Mouse (Mus musculus) midbrain, embryonic 14.5 days (tissue): ENCODE results near the gene Ppp2r5d. TPM values are rescaled to one million over a fixed set of nuclear protein-coding genes. Genes with fewer than 3 reads are reported as not detected.

ENCODE experiments used
- ATAC-seq: fragments of 200-750 bp; cut with Nextera tagmentation; 2 replicates; pipeline ENCODE4 v1.8.0; 2017; ENCODE audit warnings: moderate number of reproducible peaks, moderate library complexity; ENCODE audit not compliant: low FRiP score, low TSS enrichment
- DNase-seq: peaks from one replicate; pipeline ENCODE4 v3.0.0-alpha.2; 2015
- H3K27ac ChIP-seq: fragments of 300-500 bp; sonication (generic); replicated peaks from 2 replicates; pipeline ENCODE4 v1.5.1; 2014; ENCODE audit warnings: mild to moderate bottlenecking, low read depth, low read length, moderate library complexity
- H3K27me3 ChIP-seq: fragments of 300-500 bp; sonication (generic); 2 replicates; pipeline ENCODE4 v1.6.1; 2014; ENCODE audit warnings: low read length, control low read depth, mixed read lengths; ENCODE audit not compliant: control insufficient read depth, insufficient read depth
- H3K36me3 ChIP-seq: fragments of 300-500 bp; sonication (generic); 2 replicates; pipeline ENCODE4 v1.6.1; 2014; ENCODE audit warnings: low read length, control low read depth; ENCODE audit not compliant: control insufficient read depth, insufficient read depth
- H3K4me1 ChIP-seq: fragments of 300-500 bp; sonication (generic); 2 replicates; pipeline ENCODE4 v1.6.1; 2014; ENCODE audit warnings: mild to moderate bottlenecking, antibody characterized with exemption, low read length, control low read depth; ENCODE audit not compliant: control insufficient read depth, insufficient read depth
- H3K4me2 ChIP-seq: fragments of 300-500 bp; sonication (generic); 2 replicates; pipeline ENCODE4 v1.6.1; 2014; ENCODE audit warnings: mild to moderate bottlenecking, low read length, moderate library complexity
- H3K4me3 ChIP-seq: fragments of 300-500 bp; sonication (generic); replicated peaks from 2 replicates; pipeline ENCODE4 v1.5.1; 2014; ENCODE audit warnings: low read depth, low read length
- H3K9ac ChIP-seq: fragments of 300-500 bp; sonication (generic); replicated peaks from 2 replicates; pipeline ENCODE4 v1.6.1; 2014; ENCODE audit warnings: mild to moderate bottlenecking, low read length, moderate library complexity
- H3K9me3 ChIP-seq: fragments of 300-500 bp; sonication (generic); 2 replicates; pipeline ENCODE4 v1.6.1; 2016; ENCODE audit warnings: low read length, control low read depth, mixed read lengths; ENCODE audit not compliant: control insufficient read depth
- WGBS: fragments of 180-500 bp; shearing (Covaris S2); extraction: QIAGEN DNeasy Blood & Tissue Kit; methylation state at CpG from one replicate; pipeline ENCODE4 v1.1.7; 2014; 5-methylcytosine and 5-hydroxymethylcytosine counted together
- polyA plus RNA-seq: library from polyadenylated mRNA; unstranded; fragments of >200 nt; fragmentation: Nextera tagmentation; extraction: Ambion mirVana; gene quantifications from 2 replicates; pipeline ENCODE4 v1.2.1, GENCODE M21; 2014

Gene Ppp2r5d
- polyA plus RNA-seq, 1 experiment from 2014 or later: 81.4 TPM

GRCm38 (mm10) chr17:46679843-46680759, 24.8 kb downstream of the Ppp2r5d start:
- peak overlapping the region; percentile 69 for H3K9ac ChIP-seq
- peak overlapping the region; percentile 82 for H3K4me3 ChIP-seq
- ATAC-seq (no peak; the same call in none of the 2 replicates), DNase-seq (peak; percentile 75)
- H3K9me3 ChIP-seq: no peaks in the 10 kb centered on the region
- H3K27me3 ChIP-seq: no peaks in the 10 kb centered on the region
- peak overlapping the region; percentile 90 for H3K27ac ChIP-seq
- 1% methylated on average over 34 of the region's 34 CpGs for WGBS
- peak overlapping the region; percentile 76 for H3K4me2 ChIP-seq
- peaks cover 56% of the 10 kb centered on the region for H3K36me3 ChIP-seq
- peaks cover 19% of the 10 kb centered on the region for H3K4me1 ChIP-seq

GRCm38 (mm10) chr17:46678911-46679310, 26.0 kb downstream of the Ppp2r5d start:
- H3K4me3 ChIP-seq: peak overlapping the region; percentile 82; the same call in 1 of the 2 replicates
- H3K27ac ChIP-seq: no peak overlapping the region
- peaks cover 25% of the 10 kb centered on the region for H3K4me1 ChIP-seq
- peaks cover 49% of the 10 kb centered on the region for H3K36me3 ChIP-seq
- H3K27me3 ChIP-seq: no peaks in the 10 kb centered on the region
- 71% methylated on average over 9 of the region's 9 CpGs for WGBS
- peak overlapping the region; percentile 69; the same call in 1 of the 2 replicates for H3K9ac ChIP-seq
- ATAC-seq: no peak
- peak overlapping the region; percentile 76 for H3K4me2 ChIP-seq
- H3K9me3 ChIP-seq: no peaks in the 10 kb centered on the region
- DNase-seq: no peak

GRCm38 (mm10) chr17:46678416-46678815, 26.5 kb downstream of the Ppp2r5d start, which contains the start of gene Mea1:
Gene Mea1, plus strand, starts transcription at chr17:46678793.
- no peaks in the 10 kb centered on the region for H3K27me3 ChIP-seq
- peaks cover 44% of the 10 kb centered on the region for H3K36me3 ChIP-seq
- peak within 1 kb of the TSS; percentile 69 for H3K9ac ChIP-seq
- H3K27ac ChIP-seq: no peak within 1 kb of the TSS
- peak within 1 kb of the TSS; percentile 76 for H3K4me2 ChIP-seq
- DNase-seq (no peak), ATAC-seq (no peak)
- 93% methylated on average over 9 of the region's 9 CpGs for WGBS
- peak within 1 kb of the TSS; percentile 82 for H3K4me3 ChIP-seq
- no peaks in the 10 kb centered on the region for H3K9me3 ChIP-seq
- peaks cover 29% of the 10 kb centered on the region for H3K4me1 ChIP-seq

- Histone ChIP-seq H3K9ac (peak overlapping the region; percentile 64; the same call in 1 of the 2 replicates), H3K4me2 (peak overlapping the region; percentile 94), H3K9me3 (no peaks in the 10 kb centered on the region), H3K4me3 (peak overlapping the region; percentile 79), H3K36me3 (peaks cover 50% of the 10 kb centered on the region), H3K27ac (peak overlapping the region; percentile 67), H3K27me3 (no peaks in the 10 kb centered on the region), H3K4me1 (peaks cover 26% of the 10 kb centered on the region)
- peak; percentile 39 for ATAC-seq
- WGBS: 16% methylated on average over 15 of the region's 15 CpGs
- no peak for DNase-seq
Observed at GRCm38 (mm10) chr17:46674530-46675283, 30.2 kb downstream of the Ppp2r5d start.

- H3K36me3 ChIP-seq: peaks cover 57% of the 10 kb centered on the region
Observed at GRCm38 (mm10) chr17:46673850-46674529, 30.9 kb downstream of the Ppp2r5d start, which contains the start of gene Rrp36. Gene Rrp36, minus strand, starts transcription at chr17:46674352.

GRCm38 (mm10) chr17:46669911-46670310, 35.0 kb downstream of the Ppp2r5d start:
- Histone ChIP-seq H3K4me3 (no peak overlapping the region), H3K36me3 (peaks cover 52% of the 10 kb centered on the region), H3K27me3 (no peaks in the 10 kb centered on the region), H3K9ac (no peak overlapping the region), H3K27ac (no peak overlapping the region), H3K4me1 (peaks cover 15% of the 10 kb centered on the region), H3K9me3 (no peaks in the 10 kb centered on the region), H3K4me2 (no peak overlapping the region)
- 95% methylated on average over 10 of the region's 10 CpGs for WGBS
- DNase-seq (no peak), ATAC-seq (no peak)

More at GRCm38 (mm10) chr17:46673850-46674529, 30.9 kb downstream of the Ppp2r5d start, which contains the start of gene Rrp36:
- Histone ChIP-seq H3K4me1 (peaks cover 18% of the 10 kb centered on the region), H3K27me3 (no peaks in the 10 kb centered on the region), H3K9ac (peak within 1 kb of the TSS; percentile 64), H3K27ac (peak within 1 kb of the TSS; percentile 67), H3K4me3 (peak within 1 kb of the TSS; percentile 79), H3K4me2 (peak within 1 kb of the TSS; percentile 94), H3K9me3 (no peaks in the 10 kb centered on the region)
- ATAC-seq (peak; percentile 89), DNase-seq (peak; percentile 95)
- 1% methylated on average over 43 of the region's 43 CpGs for WGBS

GRCm38 (mm10) chr17:46667712-46668111, 37.2 kb downstream of the Ppp2r5d start:
- WGBS: 92% methylated on average over 16 of the region's 16 CpGs
- Histone ChIP-seq H3K9me3 (no peaks in the 10 kb centered on the region), H3K9ac (no peak overlapping the region), H3K4me1 (no peaks in the 10 kb centered on the region), H3K27ac (no peak overlapping the region), H3K4me2 (no peak overlapping the region), H3K36me3 (peaks cover 70% of the 10 kb centered on the region), H3K27me3 (no peaks in the 10 kb centered on the region), H3K4me3 (no peak overlapping the region)
- no peak for ATAC-seq
- no peak for DNase-seq

- 87% methylated on average over 5 of the region's 5 CpGs for WGBS
- Histone ChIP-seq H3K4me2 (no peak overlapping the region), H3K36me3 (peaks cover 92% of the 10 kb centered on the region), H3K9me3 (no peaks in the 10 kb centered on the region), H3K27me3 (no peaks in the 10 kb centered on the region), H3K4me3 (no peak overlapping the region), H3K4me1 (no peaks in the 10 kb centered on the region), H3K27ac (no peak overlapping the region), H3K9ac (no peak overlapping the region)
- ATAC-seq (no peak), DNase-seq (no peak)
Observed at GRCm38 (mm10) chr17:46662730-46663129, 42.2 kb downstream of the Ppp2r5d start.
